Mouse (Mus musculus) neural tube, embryonic 13.5 days (tissue): Measurements from ENCODE around the gene Vegfd. TPM values are rescaled to one million over a fixed set of nuclear protein-coding genes. Genes with fewer than 3 reads are reported as not detected.

Experiments used
- ATAC-seq: fragments of 200-750 bp; cut with Nextera tagmentation; 2 replicates; pipeline ENCODE4 v1.8.0; 2017; ENCODE audit warnings: low read depth, mild to moderate bottlenecking, moderate TSS enrichment, moderate library complexity
- H3K27ac ChIP-seq: fragments of 300-500 bp; sonication (generic); replicated peaks from 2 replicates; pipeline ENCODE4 v1.5.1; 2015; ENCODE audit warnings: moderate library complexity, mild to moderate bottlenecking, inconsistent platforms
- H3K27me3 ChIP-seq: fragments of 300-500 bp; sonication (generic); 2 replicates; pipeline ENCODE4 v1.6.1; 2015; ENCODE audit warnings: mild to moderate bottlenecking, inconsistent platforms
- H3K36me3 ChIP-seq: fragments of 300-500 bp; sonication (generic); 2 replicates; pipeline ENCODE4 v1.6.1; 2015; ENCODE audit warnings: mild to moderate bottlenecking, inconsistent platforms
- H3K4me1 ChIP-seq: fragments of 300-500 bp; sonication (generic); replicated peaks from 2 replicates; pipeline ENCODE4 v1.6.1; 2015; ENCODE audit warnings: inconsistent platforms
- H3K4me2 ChIP-seq: fragments of 300-500 bp; sonication (generic); 2 replicates; pipeline ENCODE4 v1.6.1; 2015; ENCODE audit warnings: inconsistent platforms, mild to moderate bottlenecking, moderate library complexity
- H3K4me3 ChIP-seq: fragments of 300-500 bp; sonication (generic); 2 replicates; pipeline ENCODE4 v1.5.1; 2015; ENCODE audit warnings: mild to moderate bottlenecking, inconsistent platforms
- H3K9ac ChIP-seq: fragments of 300-500 bp; sonication (generic); 2 replicates; pipeline ENCODE4 v1.6.1; 2015; ENCODE audit warnings: moderate library complexity, mild to moderate bottlenecking, inconsistent platforms
- H3K9me3 ChIP-seq: fragments of 300-500 bp; sonication (generic); 2 replicates; pipeline ENCODE4 v1.6.1; 2016; ENCODE audit warnings: inconsistent platforms
- WGBS: fragments of 180-500 bp; shearing (Covaris S2); methylation state at CpG from one replicate; pipeline ENCODE4 v1.1.7; 2015; 5-methylcytosine and 5-hydroxymethylcytosine counted together
- polyA plus RNA-seq: library from polyadenylated mRNA; unstranded; fragments of >200 nt; fragmentation: Nextera tagmentation; extraction: Ambion mirVana; gene quantifications from 2 replicates; pipeline ENCODE4 v1.2.1, GENCODE M21; 2015

Gene Vegfd
- polyA plus RNA-seq, result 0.99 and 1.5 TPM in 2 replicates

- no peak for ATAC-seq
- Histone ChIP-seq H3K27ac (no peak within 1 kb of the TSS), H3K4me1 (no peaks in the 10 kb centered on the region), H3K36me3 (no peaks in the 10 kb centered on the region), H3K9ac (no peak within 1 kb of the TSS), H3K4me3 (no peak within 1 kb of the TSS), H3K27me3 (peaks cover 5% of the 10 kb centered on the region; the same call in 1 of the 2 replicates), H3K9me3 (no peaks in the 10 kb centered on the region), H3K4me2 (no peak within 1 kb of the TSS)
- 37% methylated on average over 3 of the region's 3 CpGs for WGBS
Observed at GRCm38 (mm10) chrX:164373081-164373480, at the start of gene Vegfd. TSS of gene Vegfd (plus strand) at chrX:164373378.

GRCm38 (mm10) chrX:164323391-164323913, 49.7 kb upstream of the Vegfd start:
- Histone ChIP-seq H3K27ac (no peak overlapping the region), H3K4me2 (no peak overlapping the region), H3K36me3 (no peaks in the 10 kb centered on the region), H3K9me3 (no peaks in the 10 kb centered on the region), H3K4me3 (no peak overlapping the region), H3K4me1 (no peaks in the 10 kb centered on the region), H3K27me3 (no peaks in the 10 kb centered on the region; the same call in 1 of the 2 replicates), H3K9ac (no peak overlapping the region)
- WGBS, result 70% methylated on average over 4 of the region's 4 CpGs
- ATAC-seq, result no peak

GRCm38 (mm10) chrX:164330351-164330750, 42.8 kb upstream of the Vegfd start:
- WGBS, result 95% methylated on average over 2 of the region's 2 CpGs
- Histone ChIP-seq H3K27ac (no peak overlapping the region), H3K27me3 (no peaks in the 10 kb centered on the region), H3K9ac (no peak overlapping the region), H3K4me3 (no peak overlapping the region), H3K4me1 (no peaks in the 10 kb centered on the region), H3K4me2 (no peak overlapping the region), H3K9me3 (no peaks in the 10 kb centered on the region), H3K36me3 (no peaks in the 10 kb centered on the region)
- ATAC-seq, result no peak

GRCm38 (mm10) chrX:164330766-164331165, 42.4 kb upstream of the Vegfd start:
- H3K27ac ChIP-seq, result no peak overlapping the region
- ATAC-seq, result no peak
- no peak overlapping the region for H3K9ac ChIP-seq
- no peaks in the 10 kb centered on the region for H3K27me3 ChIP-seq
- no peaks in the 10 kb centered on the region for H3K9me3 ChIP-seq
- H3K4me2 ChIP-seq, result no peak overlapping the region
- no peaks in the 10 kb centered on the region for H3K4me1 ChIP-seq
- no peak overlapping the region for H3K4me3 ChIP-seq
- no peaks in the 10 kb centered on the region for H3K36me3 ChIP-seq
- WGBS, result 82% methylated on average over 3 of the region's 3 CpGs

- Histone ChIP-seq H3K36me3 (no peaks in the 10 kb centered on the region), H3K9me3 (no peaks in the 10 kb centered on the region), H3K27ac (no peak overlapping the region), H3K4me2 (no peak overlapping the region), H3K27me3 (no peaks in the 10 kb centered on the region), H3K4me3 (no peak overlapping the region), H3K9ac (no peak overlapping the region), H3K4me1 (no peaks in the 10 kb centered on the region)
- no peak for ATAC-seq
- 91% methylated on average over 4 of the region's 4 CpGs for WGBS
Observed at GRCm38 (mm10) chrX:164338591-164338990, 34.6 kb upstream of the Vegfd start.

GRCm38 (mm10) chrX:164345359-164345938, 27.7 kb upstream of the Vegfd start:
- Histone ChIP-seq H3K9me3 (no peaks in the 10 kb centered on the region), H3K27ac (no peak overlapping the region), H3K4me1 (no peaks in the 10 kb centered on the region), H3K9ac (no peak overlapping the region), H3K4me2 (no peak overlapping the region), H3K4me3 (no peak overlapping the region), H3K36me3 (no peaks in the 10 kb centered on the region), H3K27me3 (no peaks in the 10 kb centered on the region)
- 95% methylated on average over 4 of the region's 4 CpGs for WGBS
- no peak for ATAC-seq

- H3K4me1 ChIP-seq, result no peaks in the 10 kb centered on the region
- no peaks in the 10 kb centered on the region for H3K27me3 ChIP-seq
- no peak overlapping the region for H3K27ac ChIP-seq
- no peaks in the 10 kb centered on the region for H3K36me3 ChIP-seq
- no peak overlapping the region for H3K4me2 ChIP-seq
- ATAC-seq, result no peak
- H3K9me3 ChIP-seq, result no peaks in the 10 kb centered on the region
- no peak overlapping the region for H3K4me3 ChIP-seq
- no peak overlapping the region for H3K9ac ChIP-seq
- WGBS, result 87% methylated on average over 3 of the region's 3 CpGs
Observed at GRCm38 (mm10) chrX:164348937-164349336, 24.2 kb upstream of the Vegfd start.

GRCm38 (mm10) chrX:164365153-164365865, 7.9 kb upstream of the Vegfd start:
- Histone ChIP-seq H3K36me3 (no peaks in the 10 kb centered on the region), H3K4me3 (no peak overlapping the region), H3K27ac (no peak overlapping the region), H3K27me3 (no peaks in the 10 kb centered on the region; the same call in 1 of the 2 replicates), H3K4me2 (no peak overlapping the region), H3K4me1 (no peaks in the 10 kb centered on the region), H3K9me3 (no peaks in the 10 kb centered on the region), H3K9ac (no peak overlapping the region)
- ATAC-seq, result no peak
- 84% methylated on average over 4 of the region's 4 CpGs for WGBS

GRCm38 (mm10) chrX:164370576-164370975, 2.6 kb upstream of the Vegfd start:
- H3K27me3 ChIP-seq, result peaks cover 5% of the 10 kb centered on the region; the same call in 1 of the 2 replicates
- no peak overlapping the region for H3K27ac ChIP-seq
- no peak overlapping the region for H3K4me3 ChIP-seq
- no peaks in the 10 kb centered on the region for H3K4me1 ChIP-seq
- ATAC-seq, result no peak
- no peak overlapping the region for H3K4me2 ChIP-seq
- H3K9ac ChIP-seq, result no peak overlapping the region
- no peaks in the 10 kb centered on the region for H3K9me3 ChIP-seq
- H3K36me3 ChIP-seq, result no peaks in the 10 kb centered on the region
- 86% methylated on average over 3 of the region's 3 CpGs for WGBS

GRCm38 (mm10) chrX:164374586-164374985, 1.4 kb downstream of the Vegfd start:
- no peak overlapping the region for H3K9ac ChIP-seq
- H3K4me2 ChIP-seq, result no peak overlapping the region
- 60% methylated on average over 5 of the region's 5 CpGs for WGBS
- H3K27ac ChIP-seq, result no peak overlapping the region
- ATAC-seq, result no peak
- H3K4me3 ChIP-seq, result no peak overlapping the region
- peaks cover 5% of the 10 kb centered on the region; the same call in 1 of the 2 replicates for H3K27me3 ChIP-seq
- H3K4me1 ChIP-seq, result no peaks in the 10 kb centered on the region
- H3K36me3 ChIP-seq, result no peaks in the 10 kb centered on the region
- no peaks in the 10 kb centered on the region for H3K9me3 ChIP-seq

GRCm38 (mm10) chrX:164379721-164380120, 6.5 kb downstream of the Vegfd start:
- Histone ChIP-seq H3K27ac (no peak overlapping the region), H3K27me3 (peaks cover 8% of the 10 kb centered on the region), H3K36me3 (no peaks in the 10 kb centered on the region), H3K9me3 (no peaks in the 10 kb centered on the region), H3K4me3 (no peak overlapping the region), H3K9ac (no peak overlapping the region), H3K4me1 (no peaks in the 10 kb centered on the region), H3K4me2 (no peak overlapping the region)
- 80% methylated on average over 4 of the region's 4 CpGs for WGBS
- no peak for ATAC-seq

GRCm38 (mm10) chrX:164381618-164382408, 8.6 kb downstream of the Vegfd start:
- Histone ChIP-seq H3K27ac (no peak overlapping the region), H3K4me2 (peak overlapping the region; percentile 71), H3K4me3 (peak overlapping the region; percentile 40), H3K9me3 (no peaks in the 10 kb centered on the region), H3K36me3 (no peaks in the 10 kb centered on the region), H3K4me1 (no peaks in the 10 kb centered on the region), H3K27me3 (peaks cover 5% of the 10 kb centered on the region; the same call in 1 of the 2 replicates), H3K9ac (0 out of 2 replicates have a peak overlapping the region, but pooled peaks have one; percentile 26)
- peak; percentile 99 for ATAC-seq
- WGBS, result 24% methylated on average over 29 of the region's 33 CpGs
